Mouse (Mus musculus) small intestine, adult 2 months (tissue): ENCODE measurements at regions not wholly inside any gene's neighbourhood (a gene's known extent, or its start where the extent isn't known, plus 50 kb on each side); places are given as distances from the start of the nearest gene placed in this dataset.

Experiments
- CTCF ChIP-seq: fragments of 200-500 bp; IDR thresholded peaks from 2 replicates; pipeline ENCODE4 v1.5.1; 2012; ENCODE audit warnings: low read depth, mild to moderate bottlenecking, control low read depth, inconsistent platforms, low read length, moderate library complexity, mixed read lengths; ENCODE audit not compliant: insufficient replicate concordance, insufficient read length; ENCODE audit errors: extremely low read depth
- POLR2A ChIP-seq: fragments of 200-500 bp; IDR thresholded peaks from 2 replicates; pipeline ENCODE4 v1.6.1; 2012; ENCODE audit warnings: low read depth, mild to moderate bottlenecking, control low read depth, inconsistent platforms, low read length, moderate library complexity

DNA sequence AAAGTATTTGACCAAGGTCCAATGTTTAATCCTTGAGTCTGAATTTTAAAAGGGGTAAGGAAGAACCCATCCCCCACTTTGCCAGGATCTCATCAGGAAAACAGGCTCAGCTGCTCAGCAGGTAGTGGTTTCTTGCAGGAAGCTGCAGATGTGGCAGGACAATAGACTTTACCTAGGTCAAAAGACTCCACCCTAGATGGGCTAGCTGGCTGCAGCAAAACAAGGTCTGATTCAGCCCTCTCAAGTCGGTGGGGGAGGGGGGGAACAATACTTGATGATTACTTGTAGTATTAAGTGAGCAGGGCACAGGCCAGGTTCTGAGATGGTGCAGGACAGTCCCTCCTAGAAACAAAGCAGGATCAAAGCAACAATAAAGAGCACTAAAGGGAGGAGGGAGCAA is 349.1 kb downstream of the 9430069I07Rik start:
- no peak for TF ChIP-seq POLR2A
- no peak for TF ChIP-seq CTCF
